Mouse (Mus musculus): ENCODE results near the gene Dek. TPM values are rescaled to one million over a fixed set of nuclear protein-coding genes. Genes with fewer than 3 reads are reported as not detected.

The Dek gene
- polyA plus RNA-seq (2015; fragmentation: Illumina TruSeq; extraction: RNeasy Lipid Tissue Mini Kit (QIAGEN cat#74804); ENCODE audit: insufficient read depth, low read depth, low replicate concordance) = 13.4 TPM

GRCm38 (mm10) chr13:47105711-47106579 is at the start of gene Dek:
Dek (minus strand) TSS chr13:47106201.

GRCm38 (mm10) chr13:47122537-47123430 is 16.8 kb upstream of the Dek start, which contains the start of gene Rnf144b:
Rnf144b (plus strand) TSS chr13:47122656.

GRCm38 (mm10) chr13:47044617-47044947 is 61.4 kb downstream of the Dek start, which contains the start of gene Tpmt:
Tpmt (minus strand) TSS chr13:47044737.

GRCm38 (mm10) chr13:47043030-47043680 is 62.8 kb downstream of the Dek start, which contains the start of gene Kdm1b:
Kdm1b (plus strand) TSS chr13:47043499.

Other genes with a start within 250 kb of the Dek start
- gene Kif13a, start 176.3 kb downstream of the Dek start, polyA plus RNA-seq (2015; fragmentation: Illumina TruSeq; extraction: RNeasy Lipid Tissue Mini Kit (QIAGEN cat#74804); ENCODE audit: insufficient read depth, low read depth, low replicate concordance) = 8.7 TPM
- gene Nhlrc1, start 91.4 kb downstream of the Dek start, polyA plus RNA-seq (2015; fragmentation: Illumina TruSeq; extraction: RNeasy Lipid Tissue Mini Kit (QIAGEN cat#74804); ENCODE audit: insufficient read depth, low read depth, low replicate concordance) = not detected
- gene Kdm1b, start 62.7 kb downstream of the Dek start, polyA plus RNA-seq (2015; fragmentation: Illumina TruSeq; extraction: RNeasy Lipid Tissue Mini Kit (QIAGEN cat#74804); ENCODE audit: insufficient read depth, low read depth, low replicate concordance) = 5.5 TPM
- 0.50 TPM for gene Tpmt, start 61.5 kb downstream of the Dek start, polyA plus RNA-seq (2015; fragmentation: Illumina TruSeq; extraction: RNeasy Lipid Tissue Mini Kit (QIAGEN cat#74804); ENCODE audit: insufficient read depth, low read depth, low replicate concordance)
- 2.2 TPM for gene Rnf144b, start 16.5 kb upstream of the Dek start, polyA plus RNA-seq (2015; fragmentation: Illumina TruSeq; extraction: RNeasy Lipid Tissue Mini Kit (QIAGEN cat#74804); ENCODE audit: insufficient read depth, low read depth, low replicate concordance)

Data from pancreas, adult 10 weeks (tissue).